Mouse (Mus musculus) embryonic fibroblast, embryonic 13.5 days (primary cell): Measurements from ENCODE around the gene Vgf.

Source experiments
- CTCF ChIP-seq: IDR thresholded peaks from 2 replicates; pipeline ENCODE4 v1.5.1; 2011; ENCODE audit warnings: mild to moderate bottlenecking, control low read depth, low read length, moderate library complexity, borderline replicate concordance; ENCODE audit not compliant: insufficient read depth
- POLR2A ChIP-seq: IDR thresholded peaks from 2 replicates; pipeline ENCODE4 v1.6.1; 2011; ENCODE audit warnings: low read depth, mild to moderate bottlenecking, control low read depth, low read length, moderate library complexity

GRCm38 (mm10) chr5:137074191-137074651, 48.0 kb downstream of the Vgf start:
- TF ChIP-seq POLR2A (no peak), CTCF (no peak)
